8 mouse cellular contexts compared by ENCODE assay signal in genomic region chr4:82613606-82614465, GRCm38 (mm10).
DNase-seq lines count a peak whose midpoint lies in the region; ATAC-seq lines count a peak whose summit lies in the region.

No protein-coding gene starts in this region.

- DNase-seq in frontal cortex, adult 2 months (ENCODE audit: extremely low spot score in 1 of 2, low spot score in 1 of 2): peak; percentile 28 to 85
- no peak for DNase-seq in frontal cortex, postnatal 25 days (ENCODE audit: low spot score in 2 of 2)
- DNase-seq in adrenal gland, postnatal 36 days: peak; percentile 17 to 45
- DNase-seq in hindbrain, embryonic 14.5 days (ENCODE audit: low spot score): peak; percentile 93
- DNase-seq in spleen, postnatal 4 days (ENCODE audit: low spot score in 2 of 2): no peak

- H3K27me3 ChIP-seq in embryonic facial prominence, embryonic 13.5 days: no peaks in the 10 kb centered on the region
- no peaks in the 10 kb centered on the region for H3K27me3 ChIP-seq in hindbrain, embryonic 14.5 days (ENCODE audit: control insufficient read depth, insufficient read depth, low read length)
- no peaks in the 10 kb centered on the region for H3K27me3 ChIP-seq in limb, embryonic 12.5 days
- H3K27me3 ChIP-seq in neural tube, embryonic 15.5 days (replicated peaks): no peaks in the 10 kb centered on the region

- no peak overlapping the region for H3K4me3 ChIP-seq in embryonic facial prominence, embryonic 13.5 days
- no peak overlapping the region for H3K4me3 ChIP-seq in hindbrain, embryonic 14.5 days (replicated peaks; ENCODE audit: low read length)
- no peak overlapping the region for H3K4me3 ChIP-seq in limb, embryonic 12.5 days (replicated peaks)
- H3K4me3 ChIP-seq in neural tube, embryonic 15.5 days (replicated peaks): no peak overlapping the region

- H3K9ac ChIP-seq in embryonic facial prominence, embryonic 13.5 days: no peak overlapping the region
- H3K9ac ChIP-seq in hindbrain, embryonic 14.5 days: no peak overlapping the region; the same call in 1 of the 2 replicates
- no peak overlapping the region for H3K9ac ChIP-seq in limb, embryonic 12.5 days (replicated peaks)
- H3K9ac ChIP-seq in neural tube, embryonic 15.5 days (replicated peaks): 0 out of 2 replicates have a peak overlapping the region, but pooled peaks have one; percentile 28

- H3K9me3 ChIP-seq in embryonic facial prominence, embryonic 13.5 days: no peaks in the 10 kb centered on the region
- no peaks in the 10 kb centered on the region for H3K9me3 ChIP-seq in hindbrain, embryonic 14.5 days (ENCODE audit: control insufficient read depth, low read length)
- H3K9me3 ChIP-seq in limb, embryonic 12.5 days: no peaks in the 10 kb centered on the region
- no peaks in the 10 kb centered on the region for H3K9me3 ChIP-seq in neural tube, embryonic 15.5 days (replicated peaks)

- no peak for ATAC-seq in embryonic facial prominence, embryonic 13.5 days (ENCODE audit: insufficient number of reproducible peaks, insufficient read depth, low FRiP score, low TSS enrichment, low read depth)
- peak; percentile 84 for ATAC-seq in hindbrain, embryonic 14.5 days (ENCODE audit: low FRiP score)
- ATAC-seq in limb, embryonic 12.5 days (ENCODE audit: insufficient number of reproducible peaks, insufficient read depth, low FRiP score, low TSS enrichment, low read depth): 0 out of 2 replicates have a peak, but pooled peaks have one; percentile 63
- ATAC-seq in neural tube, embryonic 15.5 days (ENCODE audit: low FRiP score): peak; percentile 84

- H3K4me2 ChIP-seq in embryonic facial prominence, embryonic 13.5 days: peak overlapping the region; percentile 14; the same call in 1 of the 2 replicates
- H3K4me2 ChIP-seq in hindbrain, embryonic 14.5 days (replicated peaks): peak overlapping the region; percentile 34
- H3K4me2 ChIP-seq in limb, embryonic 12.5 days: peak overlapping the region; percentile 6; the same call in 1 of the 2 replicates
- peak overlapping the region; percentile 44 for H3K4me2 ChIP-seq in neural tube, embryonic 15.5 days

- peak overlapping the region; percentile 49; the same call in 1 of the 2 replicates for H3K27ac ChIP-seq in embryonic facial prominence, embryonic 13.5 days
- peak overlapping the region; percentile 49; the same call in 1 of the 2 replicates for H3K27ac ChIP-seq in hindbrain, embryonic 14.5 days
- peak overlapping the region; percentile 56 for H3K27ac ChIP-seq in limb, embryonic 12.5 days
- H3K27ac ChIP-seq in neural tube, embryonic 15.5 days (replicated peaks): peak overlapping the region; percentile 61

- no peaks in the 10 kb centered on the region for H3K36me3 ChIP-seq in embryonic facial prominence, embryonic 13.5 days
- no peaks in the 10 kb centered on the region for H3K36me3 ChIP-seq in hindbrain, embryonic 14.5 days (replicated peaks; ENCODE audit: control insufficient read depth, insufficient read depth)
- H3K36me3 ChIP-seq in limb, embryonic 12.5 days: no peaks in the 10 kb centered on the region
- no peaks in the 10 kb centered on the region for H3K36me3 ChIP-seq in neural tube, embryonic 15.5 days

- H3K4me1 ChIP-seq in embryonic facial prominence, embryonic 13.5 days: peaks cover 40% of the 10 kb centered on the region
- H3K4me1 ChIP-seq in hindbrain, embryonic 14.5 days (replicated peaks; ENCODE audit: control insufficient read depth, insufficient read depth, low read length): peaks cover 15% of the 10 kb centered on the region
- peaks cover 20% of the 10 kb centered on the region for H3K4me1 ChIP-seq in limb, embryonic 12.5 days (replicated peaks)
- peaks cover 6% of the 10 kb centered on the region for H3K4me1 ChIP-seq in neural tube, embryonic 15.5 days

- WGBS in embryonic facial prominence, embryonic 13.5 days: 25% methylated on average over 7 of the region's 7 CpGs
- 18% methylated on average over 7 of the region's 7 CpGs for WGBS in hindbrain, embryonic 14.5 days
- WGBS in limb, embryonic 12.5 days: 12% methylated on average over 7 of the region's 7 CpGs
- WGBS in neural tube, embryonic 15.5 days: 11% methylated on average over 7 of the region's 7 CpGs

Comparison
In these comparisons a context has a peak if more than half of its experiments do, and no peak if none do; other contexts are left out.
1. DNase-seq: peak in frontal cortex, adult 2 months (2 of 2), adrenal gland, postnatal 36 days (2 of 2) and hindbrain, embryonic 14.5 days (single experiment); none in frontal cortex, postnatal 25 days (0 of 2) and spleen, postnatal 4 days (0 of 2).
2. Peak in every context shown above with its lines, with median percentiles within 50 percentile points of each other: H3K27ac ChIP-seq and H3K4me2 ChIP-seq.